Mouse (Mus musculus) midbrain, embryonic 10.5 days (tissue): Measurements from ENCODE around the gene Lrrc56. TPM values are rescaled to one million over a fixed set of nuclear protein-coding genes. Genes with fewer than 3 reads are reported as not detected.
A peak's percentile ranks its signal among the peaks of the same experiment; 100 is the strongest.

Experiments used
- DNase-seq: peaks from one replicate; pipeline ENCODE4 v3.0.0-alpha.2; 2017; ENCODE audit warnings: low spot score
- H3K27ac ChIP-seq: fragments of 300-500 bp; sonication (generic); replicated peaks from 2 replicates; pipeline ENCODE4 v1.5.1; 2016; ENCODE audit warnings: mild to moderate bottlenecking
- H3K27me3 ChIP-seq: fragments of 300-500 bp; sonication (generic); 2 replicates; pipeline ENCODE4 v1.6.1; 2016; ENCODE audit warnings: low read depth, mild to moderate bottlenecking; ENCODE audit not compliant: poor library complexity, severe bottlenecking
- H3K36me3 ChIP-seq: fragments of 300-500 bp; sonication (generic); 2 replicates; pipeline ENCODE4 v1.6.1; 2016; ENCODE audit warnings: mild to moderate bottlenecking, moderate library complexity
- H3K4me1 ChIP-seq: fragments of 300-500 bp; sonication (generic); 2 replicates; pipeline ENCODE4 v1.6.1; 2016
- H3K4me3 ChIP-seq: fragments of 300-500 bp; sonication (generic); 2 replicates; pipeline ENCODE4 v1.5.1; 2016; ENCODE audit warnings: mild to moderate bottlenecking, moderate library complexity
- H3K9me3 ChIP-seq: fragments of 300-500 bp; sonication (generic); replicated peaks from 2 replicates; pipeline ENCODE4 v1.6.1; 2016; ENCODE audit warnings: mild to moderate bottlenecking
- WGBS: fragments of 180-500 bp; shearing (Covaris S2); methylation state at CpG from one replicate; pipeline ENCODE4 v1.1.7; 2016; 5-methylcytosine and 5-hydroxymethylcytosine counted together
- polyA plus RNA-seq: library from polyadenylated mRNA; unstranded; fragments of >200 nt; fragmentation: Nextera tagmentation; extraction: Ambion mirVana; gene quantifications from 2 replicates; pipeline ENCODE4 v1.2.1, GENCODE M21; 2016

Lrrc56 gene
- polyA plus RNA-seq = 14.4 and 14.6 TPM in 2 replicates

DNA sequence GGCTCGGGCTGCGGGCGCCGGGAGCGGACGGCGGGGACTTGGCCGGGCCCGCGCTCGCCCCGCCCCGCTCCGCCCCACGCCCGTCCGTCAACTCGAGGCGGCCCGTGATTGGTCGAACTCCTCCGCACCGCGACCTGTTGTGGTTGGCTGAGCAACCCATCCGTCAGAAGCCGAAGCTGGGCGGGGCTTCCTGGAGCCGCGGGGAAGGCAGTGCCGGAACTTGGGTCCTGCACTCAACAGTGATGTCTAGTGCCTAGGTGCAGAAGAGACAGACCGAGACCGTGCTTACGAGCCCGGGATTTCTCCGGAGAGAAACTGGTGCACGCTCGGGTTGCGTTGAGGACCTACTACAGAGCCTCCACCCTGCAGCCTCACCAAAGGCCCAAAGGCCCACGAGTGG is at the start of gene Lrrc56, which contains the start of gene Hras:
TSS of gene Lrrc56 (plus strand) at position 210 of the 400 bp plus-strand sequence.
TSS of gene Hras (minus strand) at position 58 of the 400 bp plus-strand sequence.
- peaks cover 42% of the 10 kb centered on the region for H3K4me1 ChIP-seq
- WGBS = under 1% methylated on average over 39 of the region's 39 CpGs
- H3K27ac ChIP-seq = peak within 1 kb of the TSS; percentile 94
- peak within 1 kb of the TSS; percentile 87 for H3K4me3 ChIP-seq
- H3K36me3 ChIP-seq = peaks cover 44% of the 10 kb centered on the region
- H3K9me3 ChIP-seq = no peaks in the 10 kb centered on the region
- DNase-seq = peak; percentile 98
- no peaks in the 10 kb centered on the region for H3K27me3 ChIP-seq

- H3K27me3 ChIP-seq = no peaks in the 10 kb centered on the region
- 91% methylated on average over 3 of the region's 3 CpGs for WGBS
- H3K36me3 ChIP-seq = peaks cover 90% of the 10 kb centered on the region
- no peak overlapping the region for H3K27ac ChIP-seq
- H3K4me3 ChIP-seq = no peak overlapping the region
- DNase-seq = no peak
- no peaks in the 10 kb centered on the region for H3K9me3 ChIP-seq
- H3K4me1 ChIP-seq = no peaks in the 10 kb centered on the region
Measured at GRCm38 (mm10) chr7:141144650-141145049, 49.3 kb upstream of the Lrrc56 start.

- H3K36me3 ChIP-seq = peaks cover 88% of the 10 kb centered on the region
- no peak overlapping the region for H3K4me3 ChIP-seq
- H3K27ac ChIP-seq = no peak overlapping the region
- H3K27me3 ChIP-seq = no peaks in the 10 kb centered on the region
- 59% methylated on average over 1 of the region's 1 CpGs for WGBS
- H3K4me1 ChIP-seq = no peaks in the 10 kb centered on the region
- DNase-seq = no peak
- no peaks in the 10 kb centered on the region for H3K9me3 ChIP-seq
Measured at GRCm38 (mm10) chr7:141145403-141145802, 48.6 kb upstream of the Lrrc56 start.

- no peak overlapping the region for H3K27ac ChIP-seq
- no peak for DNase-seq
- no peak overlapping the region for H3K4me3 ChIP-seq
- no peaks in the 10 kb centered on the region for H3K27me3 ChIP-seq
- H3K4me1 ChIP-seq = no peaks in the 10 kb centered on the region
- peaks cover 90% of the 10 kb centered on the region for H3K36me3 ChIP-seq
- 95% methylated on average over 12 of the region's 12 CpGs for WGBS
- no peaks in the 10 kb centered on the region for H3K9me3 ChIP-seq
Measured at GRCm38 (mm10) chr7:141146043-141146595, 47.8 kb upstream of the Lrrc56 start.

DNA sequence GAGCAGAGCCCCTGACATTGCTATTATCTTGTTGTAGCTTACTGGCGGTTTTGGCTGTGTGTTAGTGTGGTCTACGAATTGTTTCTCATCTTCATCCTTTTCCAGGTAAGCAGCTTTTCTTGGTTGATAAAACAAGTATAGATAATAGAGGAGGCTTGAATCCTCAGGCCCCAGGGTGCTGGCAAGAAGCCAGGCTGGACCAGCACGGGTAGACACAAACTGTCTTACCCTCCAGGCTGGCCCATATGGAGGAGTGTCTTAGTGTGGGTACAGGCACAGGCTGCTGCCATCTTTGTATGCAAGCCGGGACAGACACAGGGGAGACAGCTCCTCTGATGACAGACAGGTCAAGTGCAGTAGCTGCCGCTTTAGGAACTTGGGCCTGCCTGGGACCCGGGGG is 46.9 kb upstream of the Lrrc56 start:
- Histone ChIP-seq H3K4me1 (no peaks in the 10 kb centered on the region), H3K36me3 (peaks cover 93% of the 10 kb centered on the region), H3K4me3 (no peak overlapping the region), H3K27me3 (no peaks in the 10 kb centered on the region), H3K9me3 (no peaks in the 10 kb centered on the region), H3K27ac (no peak overlapping the region)
- 93% methylated on average over 6 of the region's 6 CpGs for WGBS
- DNase-seq = no peak

DNA sequence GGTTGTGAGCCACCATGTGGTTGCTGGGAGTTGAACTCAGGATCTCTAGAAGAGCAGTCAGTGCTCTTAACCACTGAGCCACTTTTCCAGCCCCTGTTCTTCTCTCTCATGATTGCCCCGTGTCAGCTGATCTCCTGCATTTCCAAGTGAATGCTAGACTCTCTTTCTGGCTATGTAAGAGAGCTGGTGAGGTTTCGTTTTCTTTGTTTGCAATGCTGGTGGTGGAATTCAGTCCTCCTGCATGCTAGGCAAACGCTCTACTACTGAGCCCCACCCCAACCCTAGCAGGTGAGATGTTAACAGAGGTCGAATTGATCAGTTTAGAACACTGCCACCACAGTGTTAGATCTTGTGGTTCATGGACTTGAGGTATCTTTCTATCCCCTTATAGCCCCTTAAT is 45.3 kb upstream of the Lrrc56 start:
- peaks cover 93% of the 10 kb centered on the region for H3K36me3 ChIP-seq
- no peaks in the 10 kb centered on the region for H3K4me1 ChIP-seq
- no peak overlapping the region for H3K4me3 ChIP-seq
- H3K27me3 ChIP-seq = no peaks in the 10 kb centered on the region
- no peaks in the 10 kb centered on the region for H3K9me3 ChIP-seq
- no peak for DNase-seq
- H3K27ac ChIP-seq = no peak overlapping the region
- 86% methylated on average over 4 of the region's 4 CpGs for WGBS

DNA sequence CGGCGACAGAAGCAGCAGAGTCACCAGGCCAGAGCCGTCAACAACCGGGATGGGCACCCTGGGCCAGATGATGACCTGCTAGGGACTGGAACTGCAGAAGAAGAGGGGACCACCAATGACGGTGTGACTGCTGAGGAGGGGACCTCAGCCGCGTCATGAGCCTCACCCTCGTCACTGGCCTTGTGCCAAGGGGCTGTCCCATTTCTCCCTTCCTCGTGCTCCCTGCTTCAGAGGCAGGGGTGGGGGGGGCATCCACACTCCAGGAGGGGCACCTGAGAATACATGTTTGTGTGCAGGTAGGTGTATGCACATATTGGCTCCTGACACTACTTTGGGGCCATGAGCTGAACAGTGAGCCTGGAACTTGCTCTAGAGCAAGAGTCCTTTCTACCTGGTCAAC is 38.6 kb upstream of the Lrrc56 start:
- no peak for DNase-seq
- Histone ChIP-seq H3K36me3 (peaks cover 89% of the 10 kb centered on the region), H3K4me3 (no peak overlapping the region), H3K27me3 (no peaks in the 10 kb centered on the region), H3K4me1 (no peaks in the 10 kb centered on the region), H3K27ac (no peak overlapping the region), H3K9me3 (no peaks in the 10 kb centered on the region)
- WGBS = 94% methylated on average over 9 of the region's 9 CpGs

GRCm38 (mm10) chr7:141164397-141164796 is 29.6 kb upstream of the Lrrc56 start:
- peaks cover 20% of the 10 kb centered on the region for H3K4me1 ChIP-seq
- peaks cover 5% of the 10 kb centered on the region; the same call in 1 of the 2 replicates for H3K27me3 ChIP-seq
- no peak overlapping the region for H3K27ac ChIP-seq
- no peak overlapping the region for H3K4me3 ChIP-seq
- 91% methylated on average over 7 of the region's 7 CpGs for WGBS
- DNase-seq = no peak
- peaks cover 68% of the 10 kb centered on the region for H3K36me3 ChIP-seq
- no peaks in the 10 kb centered on the region for H3K9me3 ChIP-seq

DNA sequence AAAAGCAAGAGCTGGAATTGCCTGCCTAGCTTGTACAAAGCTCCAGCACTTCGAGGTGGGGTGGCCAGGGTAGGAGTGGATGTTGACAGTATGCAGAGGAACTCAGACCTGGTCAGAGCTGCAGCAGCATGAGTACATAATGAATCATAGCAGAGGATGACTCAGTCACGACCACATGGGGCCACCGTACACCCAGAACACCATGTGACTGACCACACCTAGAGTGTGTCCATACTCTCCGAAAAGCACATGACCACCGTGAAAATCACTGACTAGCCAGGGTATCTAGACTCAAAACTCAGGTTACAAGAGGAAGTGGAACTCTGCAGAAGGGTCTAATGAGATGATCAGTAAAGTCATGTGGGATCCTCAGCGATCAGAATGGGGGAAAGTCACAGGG is 29.1 kb upstream of the Lrrc56 start:
- H3K36me3 ChIP-seq = peaks cover 64% of the 10 kb centered on the region
- no peak overlapping the region for H3K4me3 ChIP-seq
- no peaks in the 10 kb centered on the region for H3K9me3 ChIP-seq
- WGBS = 85% methylated on average over 6 of the region's 6 CpGs
- H3K27ac ChIP-seq = no peak overlapping the region
- no peak for DNase-seq
- peaks cover 10% of the 10 kb centered on the region; the same call in 1 of the 2 replicates for H3K27me3 ChIP-seq
- H3K4me1 ChIP-seq = peaks cover 20% of the 10 kb centered on the region

- H3K27me3 ChIP-seq = peaks cover 17% of the 10 kb centered on the region; the same call in 1 of the 2 replicates
- no peaks in the 10 kb centered on the region for H3K9me3 ChIP-seq
- peaks cover 33% of the 10 kb centered on the region for H3K36me3 ChIP-seq
- H3K27ac ChIP-seq = peak overlapping the region; percentile 78
- peak overlapping the region; percentile 55 for H3K4me3 ChIP-seq
- DNase-seq = peak; percentile 23
- peaks cover 31% of the 10 kb centered on the region for H3K4me1 ChIP-seq
- WGBS = 15% methylated on average over 7 of the region's 7 CpGs
Measured at GRCm38 (mm10) chr7:141167901-141168517, 25.9 kb upstream of the Lrrc56 start.

GRCm38 (mm10) chr7:141168518-141168953 is 25.4 kb upstream of the Lrrc56 start:
- peak overlapping the region; percentile 78 for H3K27ac ChIP-seq
- peak; percentile 37 for DNase-seq

GRCm38 (mm10) chr7:141169300-141169699 is 24.7 kb upstream of the Lrrc56 start:
- H3K4me1 ChIP-seq = peaks cover 37% of the 10 kb centered on the region
- H3K4me3 ChIP-seq = no peak overlapping the region
- DNase-seq = no peak
- WGBS = 98% methylated on average over 1 of the region's 1 CpGs
- H3K9me3 ChIP-seq = no peaks in the 10 kb centered on the region
- H3K27ac ChIP-seq = no peak overlapping the region
- H3K36me3 ChIP-seq = peaks cover 20% of the 10 kb centered on the region
- H3K27me3 ChIP-seq = peaks cover 17% of the 10 kb centered on the region; the same call in 1 of the 2 replicates

More at GRCm38 (mm10) chr7:141168518-141168953, 25.4 kb upstream of the Lrrc56 start:
- Histone ChIP-seq H3K36me3 (peaks cover 28% of the 10 kb centered on the region), H3K4me3 (peak overlapping the region; percentile 55), H3K9me3 (no peaks in the 10 kb centered on the region), H3K27me3 (peaks cover 17% of the 10 kb centered on the region; the same call in 1 of the 2 replicates), H3K4me1 (peaks cover 36% of the 10 kb centered on the region)
- 4% methylated on average over 22 of the region's 22 CpGs for WGBS

DNA sequence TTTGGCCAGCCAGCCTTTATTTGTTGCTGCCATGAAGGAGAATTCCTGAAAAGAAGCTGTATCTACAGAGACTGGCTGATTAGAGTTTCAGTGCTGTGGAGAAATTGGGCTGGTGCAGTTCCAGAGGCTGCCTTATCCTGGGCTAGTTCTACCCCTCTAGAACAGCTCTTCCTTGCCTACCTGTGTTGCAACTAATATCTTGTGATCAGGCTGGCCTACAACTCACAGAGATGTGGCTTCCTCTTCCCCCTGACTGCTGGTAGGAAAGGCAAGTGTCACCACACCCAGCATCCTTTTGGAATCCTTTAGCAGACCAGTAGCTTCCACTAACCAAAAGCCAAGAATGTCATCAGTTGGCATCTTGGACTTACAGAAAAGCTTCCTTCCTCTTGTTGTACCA is 24.1 kb upstream of the Lrrc56 start:
- Histone ChIP-seq H3K4me3 (no peak overlapping the region), H3K27ac (no peak overlapping the region), H3K36me3 (peaks cover 15% of the 10 kb centered on the region), H3K9me3 (no peaks in the 10 kb centered on the region), H3K4me1 (peaks cover 37% of the 10 kb centered on the region), H3K27me3 (peaks cover 17% of the 10 kb centered on the region; the same call in 1 of the 2 replicates)
- DNase-seq = no peak
